Mouse (Mus musculus): ENCODE data around the gene Fkbp15. TPM values are rescaled to one million over a fixed set of nuclear protein-coding genes. Genes with fewer than 3 reads are reported as not detected.
A peak's percentile ranks its signal among the peaks of the same experiment; 100 is the strongest.

Gene Fkbp15
- total RNA-seq, 2 experiments from 2014 or later, result 24.8 to 41.4 TPM

- ATAC-seq (replicated peaks; ENCODE audit: poor library complexity), result peak; percentile 99
Observed at GRCm38 (mm10) chr4:62322684-62323083, 37.7 kb downstream of the Fkbp15 start.

- no peak for ATAC-seq (replicated peaks; ENCODE audit: poor library complexity)
Observed at GRCm38 (mm10) chr4:62318294-62318693, 42.1 kb downstream of the Fkbp15 start.

GRCm38 (mm10) chr4:62316456-62316855 is 43.9 kb downstream of the Fkbp15 start:
- peak; percentile 89 for ATAC-seq (replicated peaks; ENCODE audit: poor library complexity)

GRCm38 (mm10) chr4:62314516-62314915 is 45.8 kb downstream of the Fkbp15 start:
- ATAC-seq (replicated peaks; ENCODE audit: poor library complexity), result no peak

GRCm38 (mm10) chr4:62313641-62314211 is 46.6 kb downstream of the Fkbp15 start:
- peak; percentile 54 for ATAC-seq (replicated peaks; ENCODE audit: poor library complexity)

GRCm38 (mm10) chr4:62312821-62313220 is 47.5 kb downstream of the Fkbp15 start:
- no peak for ATAC-seq (replicated peaks; ENCODE audit: poor library complexity)

GRCm38 (mm10) chr4:62308406-62308805 is 51.9 kb downstream of the Fkbp15 start:
- peak; percentile 58 for ATAC-seq (replicated peaks; ENCODE audit: poor library complexity)

GRCm38 (mm10) chr4:62306840-62307239 is 53.5 kb downstream of the Fkbp15 start:
- ATAC-seq (replicated peaks; ENCODE audit: poor library complexity), result no peak

GRCm38 (mm10) chr4:62306301-62306700 is 54.0 kb downstream of the Fkbp15 start:
- ATAC-seq (replicated peaks; ENCODE audit: poor library complexity), result no peak

- ATAC-seq (replicated peaks; ENCODE audit: poor library complexity), result no peak
Observed at GRCm38 (mm10) chr4:62303288-62303687, 57.1 kb downstream of the Fkbp15 start.

GRCm38 (mm10) chr4:62302795-62303194 is 57.6 kb downstream of the Fkbp15 start:
- ATAC-seq (replicated peaks; ENCODE audit: poor library complexity), result no peak

GRCm38 (mm10) chr4:62300001-62300400 is 60.3 kb downstream of the Fkbp15 start:
- ATAC-seq (replicated peaks; ENCODE audit: poor library complexity), result no peak

- no peak for ATAC-seq (replicated peaks; ENCODE audit: poor library complexity)
Observed at GRCm38 (mm10) chr4:62297280-62298130, 62.8 kb downstream of the Fkbp15 start.

- ATAC-seq (replicated peaks; ENCODE audit: poor library complexity), result no peak
Observed at GRCm38 (mm10) chr4:62294741-62295140, 65.6 kb downstream of the Fkbp15 start.

GRCm38 (mm10) chr4:62293219-62293861 is 67.0 kb downstream of the Fkbp15 start:
- ATAC-seq (replicated peaks; ENCODE audit: poor library complexity), result no peak

GRCm38 (mm10) chr4:62292461-62293180 is 67.7 kb downstream of the Fkbp15 start:
- ATAC-seq (replicated peaks; ENCODE audit: poor library complexity), result no peak

GRCm38 (mm10) chr4:62290816-62291505 is 69.4 kb downstream of the Fkbp15 start:
- ATAC-seq (replicated peaks; ENCODE audit: poor library complexity), result peak; percentile 73

- no peak for ATAC-seq (replicated peaks; ENCODE audit: poor library complexity)
Observed at GRCm38 (mm10) chr4:62289226-62289625, 71.1 kb downstream of the Fkbp15 start.

GRCm38 (mm10) chr4:62286992-62287900 is 73.1 kb downstream of the Fkbp15 start:
- peak; percentile 40 for ATAC-seq (replicated peaks; ENCODE audit: poor library complexity)

All from megakaryocyte progenitor cell, adult 5-6 weeks (primary cell).